Mouse (Mus musculus) MEL (cell line): ENCODE results near the gene Nutf2-ps1.
"Not testable (repeated sequence)": the region's sequence is repeated elsewhere in the genome, so short reads cannot be mapped to it uniquely, and the experiment has no call there.

Source experiments
- BHLHE40 ChIP-seq: IDR thresholded peaks from 2 replicates; pipeline ENCODE4 v1.6.1; 2012; ENCODE audit warnings: low read depth, mild to moderate bottlenecking, inconsistent platforms, low read length, improper control_type of control experiment, borderline replicate concordance
- CTCF ChIP-seq, 3 experiments: IDR thresholded peaks in 2 of 3; conservative IDR thresholded peaks in 1 of 3; 2 replicates each; pipeline ENCODE4 v1.5.1; 2011 to 2012; ENCODE audit warnings: low read length in 3 of 3, low read depth in 2 of 3, mild to moderate bottlenecking in 2 of 3, improper control_type of control experiment in 1 of 3, inconsistent platforms in 1 of 3, mixed read lengths in 1 of 3, moderate library complexity in 1 of 3; ENCODE audit not compliant: control insufficient read depth in 1 of 3, insufficient read depth in 1 of 3, poor library complexity in 1 of 3, severe bottlenecking in 1 of 3
- MEF2A ChIP-seq: IDR thresholded peaks from 2 replicates; pipeline ENCODE4 v1.6.1; 2014; ENCODE audit warnings: low read depth, mild to moderate bottlenecking, inconsistent platforms, low read length, improper control_type of control experiment; ENCODE audit not compliant: poor library complexity, insufficient replicate concordance, severe bottlenecking; ENCODE audit errors: extremely low read depth
- POLR2A ChIP-seq, 2 experiments: IDR thresholded peaks; 2 replicates each; pipeline ENCODE4 v1.6.1; 2011 to 2012; ENCODE audit warnings: low read length in 2 of 2, mild to moderate bottlenecking in 2 of 2, control low read depth in 1 of 2, improper control_type of control experiment in 1 of 2, low read depth in 1 of 2, moderate library complexity in 1 of 2; ENCODE audit not compliant: control insufficient read depth in 1 of 2, insufficient read depth in 1 of 2, poor library complexity in 1 of 2

DNA sequence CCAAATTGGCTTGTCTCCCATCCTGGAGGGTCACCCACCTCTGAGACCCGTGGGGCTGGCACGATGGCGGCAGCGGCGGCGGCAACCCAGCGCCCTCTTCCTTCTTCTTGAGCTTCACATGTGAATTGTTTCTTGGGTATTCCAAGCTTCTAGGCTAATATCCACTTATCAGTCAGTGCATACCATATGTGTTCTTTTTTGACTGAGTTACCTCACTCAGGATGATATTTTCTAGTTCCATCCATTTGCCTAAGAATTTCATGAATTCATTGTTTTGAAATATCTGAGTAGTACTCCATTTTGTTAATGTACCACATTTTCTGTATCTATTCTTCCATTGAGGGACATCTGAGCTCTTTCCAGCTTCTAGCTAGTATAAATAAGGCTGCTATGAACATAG lies at the start of gene Nutf2-ps1:
- TF ChIP-seq CTCF (IDR thresholded peaks at IDR 0.05 in 2 of 3, conservative IDR thresholded peaks at IDR 0.05 in 1 of 3; ENCODE audit: control insufficient read depth in 1 of 3, insufficient read depth in 1 of 3, low read depth in 2 of 3, low read length in 3 of 3, poor library complexity in 1 of 3, severe bottlenecking in 1 of 3); MEF2A; POLR2A (IDR thresholded peaks at IDR 0.05; ENCODE audit: control insufficient read depth in 1 of 2, insufficient read depth in 1 of 2, low read depth in 1 of 2, low read length in 2 of 2, poor library complexity in 1 of 2); BHLHE40: not testable (repeated sequence)
